Mouse (Mus musculus) heart, embryonic 16.5 days (tissue): ENCODE results near the gene Ptprm. TPM values are rescaled to one million over a fixed set of nuclear protein-coding genes. Genes with fewer than 3 reads are reported as not detected.
A peak's percentile ranks its signal among the peaks of the same experiment; 100 is the strongest.

Experiments
- ATAC-seq: fragments of 200-750 bp; cut with Nextera tagmentation; replicated peaks from 2 replicates; pipeline ENCODE4 v1.8.0; 2017; ENCODE audit warnings: moderate number of reproducible peaks; ENCODE audit not compliant: insufficient read depth, low FRiP score; ENCODE audit errors: extremely low read depth
- H3K27ac ChIP-seq: fragments of 300-500 bp; sonication (generic); 2 replicates; pipeline ENCODE4 v1.5.1; 2014; ENCODE audit warnings: mild to moderate bottlenecking, low read length, control low read depth, moderate library complexity
- H3K27me3 ChIP-seq: fragments of 300-500 bp; sonication (generic); 2 replicates; pipeline ENCODE4 v1.6.1; 2014; ENCODE audit warnings: low read length, mixed read lengths; ENCODE audit not compliant: control insufficient read depth, insufficient read depth
- H3K36me3 ChIP-seq: fragments of 300-500 bp; sonication (generic); 2 replicates; pipeline ENCODE4 v1.6.1; 2014; ENCODE audit not compliant: control insufficient read depth, insufficient read depth
- H3K4me1 ChIP-seq: fragments of 300-500 bp; sonication (generic); 2 replicates; pipeline ENCODE4 v1.6.1; 2014; ENCODE audit warnings: low read length, mixed read lengths; ENCODE audit not compliant: control insufficient read depth, insufficient read depth
- H3K4me2 ChIP-seq: fragments of 300-500 bp; sonication (generic); 2 replicates; pipeline ENCODE4 v1.6.1; 2014; ENCODE audit warnings: low read depth, mild to moderate bottlenecking, control low read depth, low read length
- H3K4me3 ChIP-seq: fragments of 300-500 bp; sonication (generic); 2 replicates; pipeline ENCODE4 v1.5.1; 2014; ENCODE audit warnings: mild to moderate bottlenecking, control low read depth, low read length
- H3K9ac ChIP-seq: fragments of 300-500 bp; sonication (generic); 2 replicates; pipeline ENCODE4 v1.6.1; 2014; ENCODE audit warnings: low read length, control low read depth
- H3K9me3 ChIP-seq: fragments of 300-500 bp; sonication (generic); replicated peaks from 2 replicates; pipeline ENCODE4 v1.6.1; 2016; ENCODE audit warnings: low read length; ENCODE audit not compliant: control insufficient read depth
- WGBS: fragments of 180-500 bp; shearing (Covaris S2); extraction: QIAGEN DNeasy Blood & Tissue Kit; methylation state at CpG from one replicate; pipeline ENCODE4 v1.1.7; 2014; 5-methylcytosine and 5-hydroxymethylcytosine counted together
- polyA plus RNA-seq: library from polyadenylated mRNA; unstranded; fragments of >200 nt; fragmentation: Nextera tagmentation; extraction: Ambion mirVana; gene quantifications from 2 replicates; pipeline ENCODE4 v1.2.1, GENCODE M21; 2015

Ptprm gene
- polyA plus RNA-seq, 1 experiment from 2014 or later, result 12.8 TPM

GRCm38 (mm10) chr17:67363377-67364070, 9.3 kb upstream of the Ptprm start:
- ATAC-seq, result no peak
- Histone ChIP-seq H3K4me2 (no peak overlapping the region), H3K4me1 (no peaks in the 10 kb centered on the region), H3K27ac (no peak overlapping the region), H3K9ac (no peak overlapping the region), H3K36me3 (no peaks in the 10 kb centered on the region), H3K4me3 (no peak overlapping the region), H3K9me3 (no peaks in the 10 kb centered on the region), H3K27me3 (no peaks in the 10 kb centered on the region)
- 71% methylated on average over 11 of the region's 11 CpGs for WGBS

DNA sequence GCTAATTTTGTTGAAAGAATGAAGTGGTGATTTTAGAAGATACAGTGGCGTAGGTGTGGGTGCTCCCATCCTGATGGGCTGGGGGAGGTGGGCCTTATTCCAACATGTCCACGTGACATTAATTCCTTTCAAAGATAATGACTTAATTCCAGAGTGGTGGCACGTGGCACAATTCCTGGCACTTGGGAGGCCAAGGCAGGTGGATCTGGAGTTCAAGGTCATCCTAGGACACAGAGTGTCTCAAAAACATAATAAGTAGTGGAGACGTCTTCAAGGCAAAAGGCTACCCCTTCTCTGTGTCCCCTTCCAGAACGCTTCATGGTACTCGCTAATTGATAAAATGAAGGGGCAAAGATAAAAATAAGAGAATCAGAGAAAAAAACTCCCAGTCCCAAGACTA, 7.9 kb upstream of the Ptprm start:
- Histone ChIP-seq H3K27me3 (no peaks in the 10 kb centered on the region), H3K9me3 (no peaks in the 10 kb centered on the region), H3K9ac (no peak overlapping the region), H3K4me1 (no peaks in the 10 kb centered on the region), H3K4me3 (no peak overlapping the region), H3K4me2 (no peak overlapping the region), H3K27ac (no peak overlapping the region), H3K36me3 (no peaks in the 10 kb centered on the region)
- ATAC-seq, result no peak
- 76% methylated on average over 6 of the region's 6 CpGs for WGBS

DNA sequence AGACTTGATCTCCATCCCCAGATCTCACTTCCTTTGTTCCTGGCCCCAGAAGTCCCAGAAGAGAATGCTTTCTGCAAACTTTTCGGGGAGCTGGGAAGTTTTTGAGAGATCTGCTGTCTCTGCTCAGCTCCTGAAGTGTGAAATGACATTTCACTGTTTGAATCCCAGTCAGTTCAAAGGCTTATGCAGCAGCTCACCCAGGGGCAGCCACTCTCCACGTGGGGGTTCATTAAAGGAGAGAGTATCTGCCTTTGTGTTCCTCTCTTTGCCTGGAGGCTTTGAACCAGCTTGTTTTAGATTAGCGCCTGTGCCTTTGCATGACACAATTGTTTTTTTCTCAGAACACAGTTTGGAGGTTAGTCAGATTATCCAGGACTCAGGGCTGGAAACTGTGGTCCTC, 6.3 kb upstream of the Ptprm start:
- H3K27ac ChIP-seq, result no peak overlapping the region
- H3K4me2 ChIP-seq, result no peak overlapping the region
- 23% methylated on average over 3 of the region's 3 CpGs for WGBS
- no peak for ATAC-seq
- no peak overlapping the region for H3K4me3 ChIP-seq
- no peaks in the 10 kb centered on the region for H3K27me3 ChIP-seq
- no peaks in the 10 kb centered on the region for H3K9me3 ChIP-seq
- H3K4me1 ChIP-seq, result no peaks in the 10 kb centered on the region
- no peak overlapping the region for H3K9ac ChIP-seq
- H3K36me3 ChIP-seq, result no peaks in the 10 kb centered on the region

GRCm38 (mm10) chr17:67359578-67359977, 5.3 kb upstream of the Ptprm start:
- Histone ChIP-seq H3K4me3 (no peak overlapping the region), H3K27me3 (no peaks in the 10 kb centered on the region), H3K36me3 (no peaks in the 10 kb centered on the region), H3K9me3 (no peaks in the 10 kb centered on the region), H3K4me1 (no peaks in the 10 kb centered on the region), H3K27ac (no peak overlapping the region), H3K4me2 (no peak overlapping the region), H3K9ac (no peak overlapping the region)
- 85% methylated on average over 5 of the region's 5 CpGs for WGBS
- ATAC-seq, result no peak

DNA sequence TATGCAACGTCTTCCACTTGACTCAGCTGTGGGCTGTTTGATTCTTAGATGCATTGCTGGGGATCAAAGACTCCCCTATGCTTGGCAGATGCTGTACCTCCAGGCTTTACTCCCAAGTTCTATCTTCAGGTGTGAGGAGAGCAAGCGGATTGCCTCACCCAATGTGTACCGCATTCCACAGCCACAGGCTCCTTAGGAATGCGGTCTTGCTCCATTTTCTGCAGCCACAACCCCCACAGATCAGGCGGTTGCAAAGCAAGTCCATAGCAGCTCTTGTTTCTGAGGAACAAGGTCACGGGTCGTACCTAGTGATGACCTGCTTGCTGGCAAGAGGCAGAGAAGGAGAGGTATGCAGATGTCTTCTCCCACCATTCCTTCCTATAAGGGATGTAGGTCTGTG, 4.3 kb upstream of the Ptprm start:
- Histone ChIP-seq H3K27me3 (no peaks in the 10 kb centered on the region), H3K4me2 (no peak overlapping the region), H3K4me1 (no peaks in the 10 kb centered on the region), H3K4me3 (no peak overlapping the region), H3K9ac (no peak overlapping the region), H3K9me3 (no peaks in the 10 kb centered on the region), H3K27ac (no peak overlapping the region), H3K36me3 (no peaks in the 10 kb centered on the region)
- no peak for ATAC-seq
- 71% methylated on average over 7 of the region's 7 CpGs for WGBS

GRCm38 (mm10) chr17:67357191-67357590, 2.9 kb upstream of the Ptprm start:
- 83% methylated on average over 4 of the region's 4 CpGs for WGBS
- no peak overlapping the region for H3K4me3 ChIP-seq
- no peaks in the 10 kb centered on the region for H3K36me3 ChIP-seq
- no peaks in the 10 kb centered on the region for H3K9me3 ChIP-seq
- H3K27me3 ChIP-seq, result peaks cover 3% of the 10 kb centered on the region
- no peak overlapping the region for H3K27ac ChIP-seq
- no peak overlapping the region for H3K9ac ChIP-seq
- peaks cover 4% of the 10 kb centered on the region for H3K4me1 ChIP-seq
- no peak overlapping the region for H3K4me2 ChIP-seq
- no peak for ATAC-seq

GRCm38 (mm10) chr17:67355251-67355650, 994 bp upstream of the Ptprm start:
- ATAC-seq, result no peak
- H3K27me3 ChIP-seq, result peaks cover 3% of the 10 kb centered on the region
- H3K36me3 ChIP-seq, result no peaks in the 10 kb centered on the region
- H3K27ac ChIP-seq, result no peak overlapping the region
- peak overlapping the region; percentile 94 for H3K4me2 ChIP-seq
- no peak overlapping the region; the same call in 1 of the 2 replicates for H3K9ac ChIP-seq
- peaks cover 6% of the 10 kb centered on the region for H3K4me1 ChIP-seq
- no peaks in the 10 kb centered on the region for H3K9me3 ChIP-seq
- peak overlapping the region; percentile 88 for H3K4me3 ChIP-seq
- 36% methylated on average over 5 of the region's 5 CpGs for WGBS

- Histone ChIP-seq H3K9ac (peak overlapping the region; percentile 87), H3K27me3 (peaks cover 3% of the 10 kb centered on the region), H3K4me2 (peak overlapping the region; percentile 94), H3K9me3 (peaks cover 2% of the 10 kb centered on the region; the same call in 1 of the 2 replicates), H3K27ac (peak overlapping the region; percentile 82), H3K4me3 (peak overlapping the region; percentile 88), H3K36me3 (no peaks in the 10 kb centered on the region), H3K4me1 (peaks cover 6% of the 10 kb centered on the region)
- ATAC-seq, result peak; percentile 63
- under 1% methylated on average over 68 of the region's 68 CpGs for WGBS
Observed at GRCm38 (mm10) chr17:67353796-67354450, 334 bp downstream of the Ptprm start.

GRCm38 (mm10) chr17:67352956-67353795, 1.1 kb downstream of the Ptprm start:
- peak overlapping the region; percentile 87 for H3K9ac ChIP-seq
- peak; percentile 14 for ATAC-seq
- H3K36me3 ChIP-seq, result no peaks in the 10 kb centered on the region
- H3K4me1 ChIP-seq, result peaks cover 6% of the 10 kb centered on the region
- peaks cover 3% of the 10 kb centered on the region for H3K27me3 ChIP-seq
- peak overlapping the region; percentile 94 for H3K4me2 ChIP-seq
- H3K9me3 ChIP-seq, result peaks cover 2% of the 10 kb centered on the region; the same call in 1 of the 2 replicates
- 3% methylated on average over 50 of the region's 50 CpGs for WGBS
- H3K27ac ChIP-seq, result peak overlapping the region; percentile 82
- peak overlapping the region; percentile 88 for H3K4me3 ChIP-seq
